Mouse (Mus musculus) heart, adult 2 months (tissue): ENCODE results near the gene Hspa12a.

Experiments used
- CTCF ChIP-seq: fragments of 200-600 bp; IDR thresholded peaks from 2 replicates; pipeline ENCODE4 v1.8.1; 2022; ENCODE audit warnings: antibody characterized with exemption, mild to moderate bottlenecking, moderate library complexity
- POLR2A ChIP-seq: fragments of 200-500 bp; IDR thresholded peaks from 2 replicates; pipeline ENCODE4 v1.6.1; 2011; ENCODE audit warnings: mild to moderate bottlenecking, low read depth, low read length, control low read depth; ENCODE audit not compliant: insufficient read depth

DNA sequence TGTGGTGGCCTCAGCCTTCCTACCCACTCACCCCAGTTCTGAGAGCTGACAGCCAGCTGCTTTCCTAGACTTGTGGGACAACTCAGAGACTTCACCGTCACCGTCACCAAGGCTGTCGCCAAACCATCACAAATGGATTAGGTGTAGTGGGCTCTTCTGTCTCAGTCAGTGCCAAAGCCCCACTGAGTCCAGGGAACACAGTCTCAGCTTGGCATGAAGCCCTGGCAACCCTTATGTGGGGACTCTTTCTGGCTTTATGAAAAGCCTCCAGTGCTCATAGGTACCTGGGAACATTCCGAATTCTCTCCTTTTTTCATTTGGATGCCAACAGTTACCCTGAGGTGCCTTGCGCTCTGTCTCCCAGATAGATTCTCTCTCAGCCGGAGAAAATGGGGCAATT is 30.2 kb downstream of the Hspa12a start:
- no peak for TF ChIP-seq POLR2A
- TF ChIP-seq CTCF, result no peak
